Mouse (Mus musculus) midbrain, embryonic 15.5 days (tissue): ENCODE measurements around the gene Gm20716. TPM values are rescaled to one million over a fixed set of nuclear protein-coding genes. Genes with fewer than 3 reads are reported as not detected.
"Not testable (repeated sequence)": the region's sequence is repeated elsewhere in the genome, so short reads cannot be mapped to it uniquely, and the experiment has no call there.

Experiments used
- ATAC-seq: fragments of 200-750 bp; cut with Nextera tagmentation; replicated peaks from 2 replicates; pipeline ENCODE4 v1.8.0; 2017; ENCODE audit warnings: moderate TSS enrichment
- H3K27ac ChIP-seq: fragments of 300-500 bp; sonication (generic); 2 replicates; pipeline ENCODE4 v1.5.1; 2015; ENCODE audit warnings: mild to moderate bottlenecking, inconsistent platforms
- H3K27me3 ChIP-seq: fragments of 300-500 bp; sonication (generic); replicated peaks from 2 replicates; pipeline ENCODE4 v1.6.1; 2015; ENCODE audit warnings: inconsistent platforms
- H3K36me3 ChIP-seq: fragments of 300-500 bp; sonication (generic); replicated peaks from 2 replicates; pipeline ENCODE4 v1.6.1; 2015; ENCODE audit warnings: inconsistent platforms
- H3K4me1 ChIP-seq: fragments of 300-500 bp; sonication (generic); 2 replicates; pipeline ENCODE4 v1.6.1; 2015; ENCODE audit warnings: inconsistent platforms
- H3K4me2 ChIP-seq: fragments of 300-500 bp; sonication (generic); 2 replicates; pipeline ENCODE4 v1.6.1; 2015; ENCODE audit warnings: inconsistent platforms, mild to moderate bottlenecking, moderate library complexity
- H3K4me3 ChIP-seq: fragments of 300-500 bp; sonication (generic); 2 replicates; pipeline ENCODE4 v1.5.1; 2015; ENCODE audit warnings: mild to moderate bottlenecking, inconsistent platforms
- H3K9ac ChIP-seq: fragments of 300-500 bp; sonication (generic); 2 replicates; pipeline ENCODE4 v1.6.1; 2015; ENCODE audit warnings: mild to moderate bottlenecking, inconsistent platforms
- H3K9me3 ChIP-seq: fragments of 300-500 bp; sonication (generic); 2 replicates; pipeline ENCODE4 v1.6.1; 2016; ENCODE audit warnings: inconsistent platforms
- WGBS: fragments of 180-500 bp; shearing (Covaris S2); methylation state at CpG from one replicate; pipeline ENCODE4 v1.1.7; 2015; ENCODE audit warnings: mixed read lengths; 5-methylcytosine and 5-hydroxymethylcytosine counted together
- polyA plus RNA-seq: library from polyadenylated mRNA; unstranded; fragments of >200 nt; fragmentation: Nextera tagmentation; extraction: Ambion mirVana; gene quantifications from 2 replicates; pipeline ENCODE4 v1.2.1, GENCODE M21; 2015

Gm20716 gene
- polyA plus RNA-seq, 1 experiment from 2014 or later, result 26.1 TPM

GRCm38 (mm10) chr2:168175946-168176345 is 54.2 kb downstream of the Gm20716 start:
- WGBS, result 36% methylated on average over 7 of the region's 7 CpGs
- Histone ChIP-seq H3K27ac (no peak overlapping the region), H3K9me3 (no peaks in the 10 kb centered on the region), H3K36me3 (peaks cover 7% of the 10 kb centered on the region), H3K4me2 (no peak overlapping the region), H3K9ac (no peak overlapping the region), H3K27me3 (no peaks in the 10 kb centered on the region), H3K4me1 (no peaks in the 10 kb centered on the region), H3K4me3 (no peak overlapping the region)
- no peak for ATAC-seq

GRCm38 (mm10) chr2:168170167-168170685 is 59.9 kb downstream of the Gm20716 start:
- no peaks in the 10 kb centered on the region for H3K9me3 ChIP-seq
- ATAC-seq, result no peak
- no peak overlapping the region for H3K9ac ChIP-seq
- H3K4me3 ChIP-seq, result no peak overlapping the region
- no peaks in the 10 kb centered on the region for H3K27me3 ChIP-seq
- H3K27ac ChIP-seq, result no peak overlapping the region
- no peaks in the 10 kb centered on the region for H3K36me3 ChIP-seq
- H3K4me2 ChIP-seq, result peak overlapping the region; percentile 0; the same call in 1 of the 2 replicates
- 11% methylated on average over 13 of the region's 13 CpGs for WGBS
- peaks cover 10% of the 10 kb centered on the region for H3K4me1 ChIP-seq

- no peak overlapping the region for H3K27ac ChIP-seq
- H3K9ac ChIP-seq, result no peak overlapping the region
- H3K4me3 ChIP-seq, result no peak overlapping the region
- H3K4me2 ChIP-seq, result peak overlapping the region; percentile 0; the same call in 1 of the 2 replicates
- no peaks in the 10 kb centered on the region for H3K9me3 ChIP-seq
- ATAC-seq, result 0 out of 2 replicates have a peak, but pooled peaks have one; percentile 5
- H3K36me3 ChIP-seq, result no peaks in the 10 kb centered on the region
- peaks cover 10% of the 10 kb centered on the region for H3K4me1 ChIP-seq
- no peaks in the 10 kb centered on the region for H3K27me3 ChIP-seq
- WGBS, result 4% methylated on average over 9 of the region's 9 CpGs
These were observed 60.4 kb downstream of the Gm20716 start for GRCm38 (mm10) chr2:168169800-168170113.

- H3K9me3 ChIP-seq, result no peaks in the 10 kb centered on the region
- H3K36me3 ChIP-seq, result no peaks in the 10 kb centered on the region
- peaks cover 10% of the 10 kb centered on the region for H3K4me1 ChIP-seq
- H3K4me3 ChIP-seq, result no peak overlapping the region
- H3K27ac ChIP-seq, result no peak overlapping the region
- no peaks in the 10 kb centered on the region for H3K27me3 ChIP-seq
- H3K9ac ChIP-seq, result no peak overlapping the region
- H3K4me2 ChIP-seq, result no peak overlapping the region
- 33% methylated on average over 9 of the region's 9 CpGs for WGBS
- ATAC-seq, result 0 out of 2 replicates have a peak, but pooled peaks have one; percentile 12
These were observed 61.0 kb downstream of the Gm20716 start for GRCm38 (mm10) chr2:168168892-168169799.

- Histone ChIP-seq H3K4me2 (no peak overlapping the region), H3K36me3 (no peaks in the 10 kb centered on the region), H3K4me1 (peaks cover 10% of the 10 kb centered on the region), H3K27me3 (no peaks in the 10 kb centered on the region), H3K9me3 (no peaks in the 10 kb centered on the region), H3K4me3 (no peak overlapping the region), H3K27ac (no peak overlapping the region), H3K9ac (no peak overlapping the region)
- 64% methylated on average over 3 of the region's 3 CpGs for WGBS
- ATAC-seq, result no peak
These were observed 62.4 kb downstream of the Gm20716 start for GRCm38 (mm10) chr2:168167781-168168180.

GRCm38 (mm10) chr2:168166750-168167460 is 63.3 kb downstream of the Gm20716 start:
- Histone ChIP-seq H3K4me1 (peaks cover 11% of the 10 kb centered on the region), H3K4me3 (no peak overlapping the region), H3K36me3 (no peaks in the 10 kb centered on the region), H3K9ac (no peak overlapping the region), H3K27me3 (no peaks in the 10 kb centered on the region), H3K4me2 (no peak overlapping the region), H3K9me3 (no peaks in the 10 kb centered on the region), H3K27ac (no peak overlapping the region)
- ATAC-seq, result no peak
- WGBS, result 51% methylated on average over 21 of the region's 21 CpGs

GRCm38 (mm10) chr2:168161978-168162377 is 68.2 kb downstream of the Gm20716 start:
- H3K27me3 ChIP-seq, result no peaks in the 10 kb centered on the region
- no peaks in the 10 kb centered on the region for H3K9me3 ChIP-seq
- no peak for ATAC-seq
- H3K36me3 ChIP-seq, result no peaks in the 10 kb centered on the region
- no peak overlapping the region for H3K9ac ChIP-seq
- peaks cover 16% of the 10 kb centered on the region for H3K4me1 ChIP-seq
- H3K4me3 ChIP-seq, result peak overlapping the region; percentile 13; the same call in 1 of the 2 replicates
- H3K4me2 ChIP-seq, result peak overlapping the region; percentile 35
- WGBS, result 12% methylated on average over 14 of the region's 14 CpGs
- H3K27ac ChIP-seq, result no peak overlapping the region

GRCm38 (mm10) chr2:168161514-168161971 is 68.6 kb downstream of the Gm20716 start:
- no peak for ATAC-seq
- Histone ChIP-seq H3K4me2 (peak overlapping the region; percentile 35), H3K9me3 (no peaks in the 10 kb centered on the region), H3K4me1 (peaks cover 16% of the 10 kb centered on the region), H3K4me3 (peak overlapping the region; percentile 13; the same call in 1 of the 2 replicates), H3K27me3 (no peaks in the 10 kb centered on the region), H3K27ac (no peak overlapping the region), H3K36me3 (no peaks in the 10 kb centered on the region), H3K9ac (no peak overlapping the region)
- WGBS, result 1% methylated on average over 11 of the region's 11 CpGs

- no peak for ATAC-seq
- Histone ChIP-seq H3K36me3 (no peaks in the 10 kb centered on the region), H3K4me3 (no peak overlapping the region), H3K27me3 (no peaks in the 10 kb centered on the region), H3K4me2 (no peak overlapping the region), H3K9me3 (no peaks in the 10 kb centered on the region), H3K9ac (no peak overlapping the region), H3K27ac (no peak overlapping the region), H3K4me1 (peaks cover 16% of the 10 kb centered on the region)
- WGBS, result 82% methylated on average over 9 of the region's 9 CpGs
These were observed 69.7 kb downstream of the Gm20716 start for GRCm38 (mm10) chr2:168160370-168160930.

GRCm38 (mm10) chr2:168158911-168159711 is 71.1 kb downstream of the Gm20716 start:
- WGBS, result 3% methylated on average over 24 of the region's 25 CpGs

GRCm38 (mm10) chr2:168157974-168158373 is 72.2 kb downstream of the Gm20716 start:
- not testable (repeated sequence) for ATAC-seq, H3K36me3 ChIP-seq, H3K27ac ChIP-seq, H3K9me3 ChIP-seq, H3K27me3 ChIP-seq, H3K9ac ChIP-seq, H3K4me3 ChIP-seq, H3K4me2 ChIP-seq
- peaks cover 22% of the 10 kb centered on the region for H3K4me1 ChIP-seq
- 61% methylated on average over 9 of the region's 11 CpGs for WGBS

More at GRCm38 (mm10) chr2:168158911-168159711, 71.1 kb downstream of the Gm20716 start:
- no peak for ATAC-seq
- Histone ChIP-seq H3K36me3 (no peaks in the 10 kb centered on the region), H3K4me3 (no peak overlapping the region), H3K4me1 (peaks cover 22% of the 10 kb centered on the region), H3K4me2 (peak overlapping the region; percentile 40), H3K9me3 (no peaks in the 10 kb centered on the region), H3K9ac (no peak overlapping the region), H3K27ac (0 out of 2 replicates have a peak overlapping the region, but pooled peaks have one; percentile 21), H3K27me3 (no peaks in the 10 kb centered on the region)
